Mouse (Mus musculus): ENCODE measurements around the gene Sh3gl1. TPM values are rescaled to one million over a fixed set of nuclear protein-coding genes. Genes with fewer than 3 reads are reported as not detected.

The Sh3gl1 gene
- polyA plus RNA-seq, 1 experiment from 2014 or later, result 118 TPM

DNA sequence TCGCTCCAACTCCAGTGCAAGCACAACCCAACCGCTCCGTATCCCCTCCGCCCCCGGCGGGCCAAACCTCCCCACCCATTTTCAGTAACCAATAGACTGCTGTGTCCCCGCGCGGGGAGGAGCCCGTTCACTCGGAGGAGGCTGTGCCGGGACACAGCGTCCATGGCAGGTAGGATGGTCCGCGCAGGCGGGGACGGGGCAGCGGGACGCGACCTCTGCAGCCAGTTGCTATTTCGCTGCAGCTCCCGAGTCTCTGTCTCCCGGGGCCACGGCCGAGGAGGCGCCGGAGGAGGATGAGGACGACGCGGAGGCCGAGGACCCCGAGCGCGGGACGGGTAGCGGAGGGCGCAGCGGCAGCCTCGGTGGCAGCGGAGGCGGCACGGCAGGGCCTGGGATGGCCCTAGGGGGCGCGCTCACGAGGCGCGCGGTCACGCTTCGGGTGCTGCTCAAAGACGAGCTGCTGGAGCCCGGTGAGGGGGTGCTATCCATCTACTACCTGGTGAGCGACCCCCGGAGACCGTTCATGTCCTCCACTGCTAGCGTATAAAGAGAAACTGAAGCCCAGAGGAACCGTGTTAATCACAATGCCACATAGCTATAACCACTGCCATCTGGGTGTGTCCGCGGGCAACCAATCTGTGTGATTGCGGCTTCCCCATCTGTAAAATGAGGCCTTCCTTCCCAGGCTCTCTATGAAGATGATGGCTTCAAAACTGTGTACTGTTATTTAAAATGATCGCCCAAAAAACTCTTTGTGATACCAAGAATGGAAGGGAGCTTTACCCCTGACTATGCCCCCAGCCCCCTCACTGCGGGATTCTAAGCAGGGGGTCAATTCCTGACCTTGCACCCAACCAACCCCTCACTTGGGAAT lies 27.1 kb downstream of the Sh3gl1 start:
- Histone ChIP-seq H3K4me1 (ENCODE audit: control insufficient read depth, insufficient read depth, low read length) (peaks cover 16% of the 10 kb centered on the region), H3K4me3 (ENCODE audit: low read depth, low read length) (peak overlapping the region; percentile 88), H3K9ac (ENCODE audit: low read length) (peak overlapping the region; percentile 90), H3K27ac (ENCODE audit: low read depth, low read length) (peak overlapping the region; percentile 95), H3K27me3 (ENCODE audit: control insufficient read depth, insufficient read depth, low read length) (no peaks in the 10 kb centered on the region), H3K4me2 (peak overlapping the region; percentile 99), H3K36me3 (ENCODE audit: control insufficient read depth, insufficient read depth, low read length) (peaks cover 5% of the 10 kb centered on the region), H3K9me3 (ENCODE audit: control insufficient read depth, low read length) (no peaks in the 10 kb centered on the region)
- DNase-seq (ENCODE audit: low spot score, missing footprints) (peak; percentile 98), ATAC-seq (ENCODE audit: low FRiP score) (peak; percentile 88)
- WGBS, result 1% methylated on average over 62 of the region's 62 CpGs

DNA sequence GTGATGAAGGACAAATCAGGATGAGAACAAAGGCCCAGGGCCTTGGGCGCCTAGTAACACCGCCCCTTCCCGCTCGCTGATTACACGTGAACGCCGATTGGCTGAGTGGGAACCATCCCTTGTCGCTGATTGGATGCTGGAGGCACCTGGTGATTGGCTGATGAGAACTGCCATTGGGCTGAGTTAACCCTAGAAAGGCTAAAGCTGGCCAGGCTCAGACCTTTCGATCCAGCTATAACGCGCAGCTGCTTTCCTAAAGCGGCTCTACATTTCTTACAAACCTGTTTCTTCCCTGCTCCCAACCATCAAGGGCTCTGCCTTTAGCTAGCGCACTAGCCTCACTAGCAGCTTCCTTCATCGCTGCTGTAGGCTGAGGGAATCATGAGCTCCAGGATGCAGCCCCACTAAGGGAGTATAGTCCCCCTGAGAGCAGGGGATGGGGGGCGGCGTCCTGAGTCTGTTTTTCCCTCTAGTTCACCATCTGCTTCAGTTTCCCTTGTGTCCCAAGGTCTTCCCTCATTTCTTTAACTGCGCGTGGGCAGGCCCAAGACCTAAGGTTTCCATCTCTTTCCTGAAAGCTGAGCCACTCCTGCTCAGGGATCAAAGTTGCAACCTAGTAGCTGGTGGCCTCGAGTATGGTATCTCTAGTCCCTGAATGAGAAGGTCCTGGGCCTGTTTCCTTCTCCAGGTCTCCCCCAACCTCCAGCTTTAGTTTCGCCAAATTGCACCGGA lies 27.9 kb downstream of the Sh3gl1 start:
- ATAC-seq (ENCODE audit: low FRiP score) (peak; percentile 92), DNase-seq (ENCODE audit: low spot score, missing footprints) (peak; percentile 97)
- Histone ChIP-seq H3K27me3 (ENCODE audit: control insufficient read depth, insufficient read depth, low read length) (no peaks in the 10 kb centered on the region), H3K9me3 (ENCODE audit: control insufficient read depth, low read length) (no peaks in the 10 kb centered on the region), H3K4me3 (ENCODE audit: low read depth, low read length) (peak overlapping the region; percentile 88), H3K4me1 (ENCODE audit: control insufficient read depth, insufficient read depth, low read length) (peaks cover 16% of the 10 kb centered on the region), H3K36me3 (ENCODE audit: control insufficient read depth, insufficient read depth, low read length) (peaks cover 5% of the 10 kb centered on the region), H3K4me2 (peak overlapping the region; percentile 99), H3K9ac (ENCODE audit: low read length) (peak overlapping the region; percentile 90), H3K27ac (ENCODE audit: low read depth, low read length) (peak overlapping the region; percentile 95)
- WGBS, result under 1% methylated on average over 21 of the region's 21 CpGs

DNA sequence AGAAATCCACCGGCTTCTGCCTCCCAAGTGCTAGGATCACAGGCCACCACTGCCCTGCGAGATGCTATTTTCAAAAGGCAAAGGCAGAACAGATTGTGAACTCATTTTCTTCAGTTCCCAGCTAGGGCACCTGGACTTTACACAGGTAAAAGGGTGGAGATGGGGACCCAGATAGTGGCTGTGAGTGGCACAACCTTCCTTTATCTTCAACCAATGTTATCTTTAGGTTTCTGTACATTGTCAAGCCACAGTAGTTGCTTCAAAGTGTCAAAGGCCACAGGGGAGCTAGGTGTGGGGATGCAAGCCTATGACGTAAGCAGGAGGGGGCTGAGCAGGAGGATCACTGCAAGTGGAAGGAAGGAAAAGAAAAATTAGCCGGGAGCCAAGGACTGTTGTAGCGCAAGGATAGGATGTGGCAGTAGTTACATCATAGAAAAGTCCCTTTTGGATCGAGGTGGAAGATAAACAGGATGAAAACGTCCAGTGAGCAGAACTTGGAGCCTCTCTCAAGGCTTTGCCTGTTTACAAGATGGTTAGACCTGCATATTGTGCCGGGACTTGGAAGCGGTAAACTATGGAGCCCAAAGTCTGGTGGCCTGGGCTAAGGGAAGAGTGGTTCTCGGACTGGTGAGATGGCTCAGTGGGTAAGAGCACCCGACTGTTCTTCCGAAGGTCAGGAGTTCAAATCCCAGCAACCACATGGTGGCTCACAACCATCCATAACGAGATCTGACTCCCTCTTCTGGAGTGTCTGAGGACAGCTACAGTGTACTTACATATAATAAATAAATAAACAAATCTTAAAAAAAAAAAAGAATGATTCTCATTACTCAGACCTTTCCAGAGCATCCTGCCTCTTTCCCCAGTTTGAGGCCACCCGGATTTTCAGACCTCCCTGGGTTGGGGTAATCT lies 28.7 kb downstream of the Sh3gl1 start:
- peaks cover 16% of the 10 kb centered on the region for H3K4me1 ChIP-seq (ENCODE audit: control insufficient read depth, insufficient read depth, low read length)

DNA sequence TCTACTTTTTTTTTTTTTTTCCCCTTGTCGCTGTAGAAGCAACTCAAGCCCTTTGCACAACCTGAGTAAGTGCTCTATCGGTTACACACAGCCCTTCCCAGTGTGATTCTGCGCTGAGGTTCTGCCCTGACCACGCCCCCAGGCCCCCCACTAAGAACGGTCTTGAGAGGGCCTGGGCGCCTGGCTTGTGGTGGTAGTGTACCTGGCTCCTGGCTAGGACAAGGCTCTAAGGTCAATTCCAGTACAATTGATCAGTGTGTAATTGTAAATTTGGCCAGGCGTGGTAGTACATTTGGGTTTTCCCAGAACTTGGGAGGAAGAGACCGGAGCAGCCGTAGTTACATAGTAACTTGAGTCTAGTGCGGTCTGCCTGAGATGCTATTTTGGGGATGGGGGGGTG lies 29.5 kb downstream of the Sh3gl1 start:
- H3K4me1 ChIP-seq (ENCODE audit: control insufficient read depth, insufficient read depth, low read length), result peaks cover 16% of the 10 kb centered on the region

More for the DNA sequence above, 28.7 kb downstream of the Sh3gl1 start:
- peak overlapping the region; percentile 95 for H3K27ac ChIP-seq (ENCODE audit: low read depth, low read length)
- WGBS, result 39% methylated on average over 13 of the region's 14 CpGs
- no peaks in the 10 kb centered on the region for H3K9me3 ChIP-seq (ENCODE audit: control insufficient read depth, low read length)
- ATAC-seq (ENCODE audit: low FRiP score), result peak; percentile 19
- peak; percentile 90 for DNase-seq (ENCODE audit: low spot score, missing footprints)
- H3K36me3 ChIP-seq (ENCODE audit: control insufficient read depth, insufficient read depth, low read length), result peaks cover 5% of the 10 kb centered on the region; the same call in 1 of the 2 replicates
- H3K9ac ChIP-seq (ENCODE audit: low read length), result peak overlapping the region; percentile 57
- H3K4me2 ChIP-seq, result peak overlapping the region; percentile 99
- no peaks in the 10 kb centered on the region for H3K27me3 ChIP-seq (ENCODE audit: control insufficient read depth, insufficient read depth, low read length)
- H3K4me3 ChIP-seq (ENCODE audit: low read depth, low read length), result peak overlapping the region; percentile 88

DNA sequence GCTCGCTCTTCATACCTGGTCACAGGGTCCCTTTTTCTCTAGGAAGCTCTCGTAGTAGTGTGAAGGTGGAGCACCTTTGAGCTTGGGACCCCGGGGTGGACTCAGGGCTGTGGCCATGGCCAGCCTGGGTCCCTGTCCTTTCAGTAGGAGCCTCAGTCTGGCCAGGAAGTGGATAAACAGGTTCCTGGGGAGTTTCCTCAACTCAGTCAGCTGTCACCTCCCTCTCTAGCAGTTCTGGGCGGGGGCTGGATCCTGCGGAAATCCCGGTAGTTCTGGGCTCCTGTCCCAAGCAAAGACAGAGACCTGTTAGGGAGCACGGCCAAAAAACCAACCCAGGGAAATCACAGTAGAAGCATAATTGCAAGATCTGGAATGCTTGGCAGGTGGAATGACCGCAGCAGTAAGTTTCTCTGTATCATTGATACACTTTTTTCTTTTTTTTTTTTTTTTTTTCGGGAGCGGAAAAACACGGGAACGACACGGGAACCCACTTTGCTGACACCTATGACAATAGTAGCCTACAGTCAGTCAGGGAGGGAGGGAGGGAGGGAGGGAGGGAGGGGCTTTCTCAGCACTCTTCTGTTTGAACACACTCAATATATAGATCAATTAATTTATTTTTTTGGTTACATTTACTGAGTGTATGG lies 30.9 kb downstream of the Sh3gl1 start, which contains the start of the genes Stap2 and Mpnd:
Stap2 (minus strand) TSS at position 170 of the 647 bp plus-strand sequence.
Mpnd (plus strand) TSS at position 297 of the 647 bp plus-strand sequence.
- Histone ChIP-seq H3K27me3 (ENCODE audit: control insufficient read depth, insufficient read depth, low read length) (no peaks in the 10 kb centered on the region; the same call in 1 of the 2 replicates), H3K36me3 (ENCODE audit: control insufficient read depth, insufficient read depth, low read length) (no peaks in the 10 kb centered on the region), H3K4me1 (ENCODE audit: control insufficient read depth, insufficient read depth, low read length) (peaks cover 15% of the 10 kb centered on the region), H3K4me2 (no peak within 1 kb of the TSS), H3K9me3 (ENCODE audit: control insufficient read depth, low read length) (no peaks in the 10 kb centered on the region), H3K27ac (ENCODE audit: low read depth, low read length) (no peak within 1 kb of the TSS), H3K4me3 (ENCODE audit: low read depth, low read length) (no peak within 1 kb of the TSS), H3K9ac (ENCODE audit: low read length) (no peak within 1 kb of the TSS)
- DNase-seq (ENCODE audit: low spot score, missing footprints), result no peak
- 55% methylated on average over 13 of the region's 13 CpGs for WGBS
- ATAC-seq (ENCODE audit: low FRiP score), result no peak

More for the DNA sequence above, 29.5 kb downstream of the Sh3gl1 start:
- WGBS, result 48% methylated on average over 10 of the region's 10 CpGs
- DNase-seq (ENCODE audit: low spot score, missing footprints) (no peak), ATAC-seq (ENCODE audit: low FRiP score) (no peak)
- no peaks in the 10 kb centered on the region for H3K27me3 ChIP-seq (ENCODE audit: control insufficient read depth, insufficient read depth, low read length)
- peaks cover 5% of the 10 kb centered on the region; the same call in 1 of the 2 replicates for H3K36me3 ChIP-seq (ENCODE audit: control insufficient read depth, insufficient read depth, low read length)
- no peaks in the 10 kb centered on the region for H3K9me3 ChIP-seq (ENCODE audit: control insufficient read depth, low read length)
- no peak overlapping the region for H3K27ac ChIP-seq (ENCODE audit: low read depth, low read length)
- no peak overlapping the region for H3K4me3 ChIP-seq (ENCODE audit: low read depth, low read length)
- no peak overlapping the region for H3K9ac ChIP-seq (ENCODE audit: low read length)
- H3K4me2 ChIP-seq, result no peak overlapping the region

DNA sequence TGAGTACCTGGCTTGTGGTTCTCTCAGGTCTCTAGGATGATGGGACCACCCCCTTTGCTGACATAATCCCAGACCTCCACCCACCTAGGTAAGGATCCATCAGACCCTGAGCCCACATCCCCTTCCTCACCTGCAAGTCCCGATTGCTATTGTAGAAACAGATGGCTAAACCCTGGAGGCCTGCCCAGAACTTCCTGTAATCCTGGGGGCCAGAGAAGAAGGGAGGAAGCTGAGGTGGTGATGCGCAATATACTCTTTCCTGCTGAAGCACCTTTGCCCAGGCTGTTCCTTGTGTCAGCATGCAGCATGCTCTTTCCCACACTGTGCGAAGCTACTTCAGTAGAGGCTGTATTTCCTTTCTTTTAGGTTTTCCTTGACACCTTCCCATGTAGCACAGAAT lies 33.4 kb downstream of the Sh3gl1 start:
- no peak overlapping the region for H3K27ac ChIP-seq (ENCODE audit: low read depth, low read length)
- H3K4me1 ChIP-seq (ENCODE audit: control insufficient read depth, insufficient read depth, low read length), result peaks cover 8% of the 10 kb centered on the region
- DNase-seq (ENCODE audit: low spot score, missing footprints) (no peak), ATAC-seq (ENCODE audit: low FRiP score) (no peak)
- no peak overlapping the region for H3K4me2 ChIP-seq
- no peaks in the 10 kb centered on the region for H3K36me3 ChIP-seq (ENCODE audit: control insufficient read depth, insufficient read depth, low read length)
- H3K9ac ChIP-seq (ENCODE audit: low read length), result no peak overlapping the region
- peaks cover 7% of the 10 kb centered on the region; the same call in 1 of the 2 replicates for H3K27me3 ChIP-seq (ENCODE audit: control insufficient read depth, insufficient read depth, low read length)
- H3K4me3 ChIP-seq (ENCODE audit: low read depth, low read length), result no peak overlapping the region
- H3K9me3 ChIP-seq (ENCODE audit: control insufficient read depth, low read length), result no peaks in the 10 kb centered on the region
- WGBS, result 91% methylated on average over 3 of the region's 3 CpGs

DNA sequence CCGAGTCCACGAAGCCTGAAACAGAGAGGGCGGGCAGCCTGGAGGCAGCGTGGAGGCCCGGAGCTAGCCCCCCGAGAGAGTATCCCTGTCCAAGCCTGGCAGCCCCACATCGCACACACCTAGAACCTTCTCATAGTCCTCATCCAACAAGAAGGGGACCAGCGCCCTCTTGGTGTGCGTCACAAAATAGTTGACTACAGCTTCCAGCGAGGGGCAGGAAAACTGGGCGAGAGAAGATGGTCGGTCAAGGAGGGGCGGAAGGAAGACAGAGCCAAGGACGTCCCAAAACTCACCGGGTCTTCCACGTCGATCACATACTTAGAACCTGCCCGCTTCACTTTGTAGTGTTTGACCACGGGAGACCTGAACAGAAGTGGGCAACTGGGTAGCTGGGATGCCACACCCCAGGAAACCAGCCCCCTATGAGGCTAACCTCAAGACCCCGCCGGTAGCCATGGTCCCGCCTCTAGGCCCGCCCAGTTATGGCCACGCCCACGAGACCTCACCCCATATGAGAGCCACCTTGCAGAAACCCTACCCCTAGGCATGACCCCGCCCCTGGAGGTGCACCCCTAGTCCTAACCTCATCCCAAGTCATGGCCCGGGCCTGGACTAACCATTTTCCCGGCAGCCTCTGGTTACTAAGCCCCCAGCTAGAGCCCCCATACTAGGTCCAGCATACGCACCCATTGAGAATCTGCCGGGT lies 36.5 kb downstream of the Sh3gl1 start:
- Histone ChIP-seq H3K9me3 (ENCODE audit: control insufficient read depth, low read length) (no peaks in the 10 kb centered on the region), H3K4me1 (ENCODE audit: control insufficient read depth, insufficient read depth, low read length) (peaks cover 2% of the 10 kb centered on the region; the same call in 1 of the 2 replicates), H3K4me2 (peak overlapping the region; percentile 33), H3K4me3 (ENCODE audit: low read depth, low read length) (no peak overlapping the region), H3K36me3 (ENCODE audit: control insufficient read depth, insufficient read depth, low read length) (0 out of 2 replicates have a peak, but pooled peaks cover 2% of the 10 kb centered on the region), H3K27me3 (ENCODE audit: control insufficient read depth, insufficient read depth, low read length) (peaks cover 7% of the 10 kb centered on the region; the same call in 1 of the 2 replicates), H3K9ac (ENCODE audit: low read length) (no peak overlapping the region), H3K27ac (ENCODE audit: low read depth, low read length) (no peak overlapping the region)
- 6% methylated on average over 30 of the region's 30 CpGs for WGBS
- no peak for DNase-seq (ENCODE audit: low spot score, missing footprints)
- ATAC-seq (ENCODE audit: low FRiP score), result peak; percentile 36
